Mouse (Mus musculus) hindbrain, embryonic 14.5 days (tissue): ENCODE results near the gene 4933430I17Rik. TPM values are rescaled to one million over a fixed set of nuclear protein-coding genes. Genes with fewer than 3 reads are reported as not detected.

Experiments used
- ATAC-seq: fragments of 200-750 bp; cut with Nextera tagmentation; 2 replicates; pipeline ENCODE4 v1.8.0; 2017; ENCODE audit warnings: moderate number of reproducible peaks, mild to moderate bottlenecking, moderate TSS enrichment, moderate library complexity; ENCODE audit not compliant: low FRiP score
- DNase-seq: peaks from one replicate; pipeline ENCODE4 v3.0.0-alpha.2; 2015; ENCODE audit warnings: low spot score
- H3K27ac ChIP-seq: fragments of 300-500 bp; sonication (generic); 2 replicates; pipeline ENCODE4 v1.5.1; 2014; ENCODE audit warnings: mild to moderate bottlenecking, moderate library complexity
- H3K27me3 ChIP-seq: fragments of 300-500 bp; sonication (generic); 2 replicates; pipeline ENCODE4 v1.6.1; 2014; ENCODE audit warnings: mild to moderate bottlenecking, low read length, mixed read lengths; ENCODE audit not compliant: control insufficient read depth, insufficient read depth
- H3K36me3 ChIP-seq: fragments of 300-500 bp; sonication (generic); replicated peaks from 2 replicates; pipeline ENCODE4 v1.6.1; 2014; ENCODE audit not compliant: control insufficient read depth, insufficient read depth
- H3K4me1 ChIP-seq: fragments of 300-500 bp; sonication (generic); replicated peaks from 2 replicates; pipeline ENCODE4 v1.6.1; 2014; ENCODE audit warnings: antibody characterized with exemption, low read length, mixed read lengths; ENCODE audit not compliant: control insufficient read depth, insufficient read depth
- H3K4me2 ChIP-seq: fragments of 300-500 bp; sonication (generic); replicated peaks from 2 replicates; pipeline ENCODE4 v1.6.1; 2014; ENCODE audit warnings: mild to moderate bottlenecking, moderate library complexity
- H3K4me3 ChIP-seq: fragments of 300-500 bp; sonication (generic); replicated peaks from 2 replicates; pipeline ENCODE4 v1.5.1; 2014; ENCODE audit warnings: mild to moderate bottlenecking, low read length
- H3K9ac ChIP-seq: fragments of 300-500 bp; sonication (generic); 2 replicates; pipeline ENCODE4 v1.6.1; 2014
- H3K9me3 ChIP-seq: fragments of 300-500 bp; sonication (generic); 2 replicates; pipeline ENCODE4 v1.6.1; 2016; ENCODE audit warnings: low read length; ENCODE audit not compliant: control insufficient read depth
- WGBS: fragments of 180-500 bp; shearing (Covaris S2); extraction: QIAGEN DNeasy Blood & Tissue Kit; methylation state at CpG from one replicate; pipeline ENCODE4 v1.1.7; 2014; 5-methylcytosine and 5-hydroxymethylcytosine counted together
- polyA plus RNA-seq: library from polyadenylated mRNA; unstranded; fragments of >200 nt; fragmentation: Nextera tagmentation; extraction: Ambion mirVana; gene quantifications from 2 replicates; pipeline ENCODE4 v1.2.1, GENCODE M21; 2014

Gene 4933430I17Rik
- polyA plus RNA-seq, 1 experiment from 2014 or later = 0.24 TPM

DNA sequence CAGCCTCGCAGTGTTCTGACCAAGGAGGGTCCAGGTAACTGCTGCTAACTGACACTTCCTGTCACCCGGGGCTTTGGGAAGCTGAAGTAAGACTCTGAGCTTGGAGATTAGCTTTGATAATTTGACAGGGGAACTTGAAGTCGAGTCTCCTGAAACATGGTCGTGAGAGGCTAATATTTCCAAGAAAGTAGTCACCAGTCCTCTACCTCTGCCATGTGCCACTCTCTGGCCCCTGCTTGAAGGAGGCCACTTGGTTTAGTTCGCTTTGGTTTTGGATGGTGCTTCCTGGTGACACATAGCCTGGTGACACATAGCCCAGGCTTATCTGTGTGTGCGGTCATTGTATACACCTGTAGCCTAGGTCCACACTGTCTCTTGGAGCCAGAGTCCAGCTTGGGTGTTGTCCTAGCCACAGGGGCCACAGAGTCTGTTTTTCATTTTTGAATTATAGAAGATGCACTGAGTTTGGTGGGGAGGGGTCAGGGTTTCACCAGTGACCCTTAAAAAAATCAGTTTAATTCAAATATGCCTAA, 34.7 kb downstream of the 4933430I17Rik start, which contains the start of gene Rgs3:
TSS of gene Rgs3 (plus strand) at position 51 of the 533 bp plus-strand sequence.
- Histone ChIP-seq H3K9ac (no peak within 1 kb of the TSS), H3K9me3 (no peaks in the 10 kb centered on the region), H3K4me3 (no peak within 1 kb of the TSS), H3K4me2 (no peak within 1 kb of the TSS), H3K27ac (no peak within 1 kb of the TSS), H3K4me1 (no peaks in the 10 kb centered on the region), H3K27me3 (no peaks in the 10 kb centered on the region), H3K36me3 (no peaks in the 10 kb centered on the region)
- DNase-seq (no peak), ATAC-seq (no peak)
- 73% methylated on average over 6 of the region's 6 CpGs for WGBS

DNA sequence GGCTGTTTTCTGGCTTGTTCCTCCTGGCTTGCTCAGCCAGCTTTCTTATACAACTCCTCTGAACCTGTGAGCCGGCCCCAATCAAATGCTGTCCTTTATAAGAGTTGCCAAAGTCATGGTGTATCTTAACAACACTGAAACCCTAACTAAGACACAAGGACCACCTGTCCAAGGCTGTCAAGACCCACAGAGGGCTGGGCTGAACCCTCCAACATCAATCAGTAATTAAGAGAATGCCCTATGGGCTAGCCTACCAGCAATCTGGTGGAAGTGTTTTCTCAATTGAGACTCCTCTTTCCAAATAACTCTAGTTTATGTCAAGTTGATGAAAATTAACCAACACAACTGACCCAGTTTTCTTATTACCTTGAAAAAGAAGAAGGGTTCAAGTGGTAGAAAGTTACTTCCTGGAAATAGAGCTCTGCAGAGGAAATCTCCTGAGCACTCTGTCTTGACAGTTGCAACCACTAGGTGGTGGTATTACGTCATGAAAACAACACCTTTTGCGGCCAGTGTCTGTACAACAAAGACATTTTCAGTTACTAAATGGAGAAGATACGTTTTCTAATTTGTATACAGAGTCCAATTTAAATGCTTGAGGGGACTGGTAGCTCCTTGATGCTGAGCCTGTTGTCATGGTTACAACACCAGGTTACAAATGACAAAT, 35.9 kb downstream of the 4933430I17Rik start:
- no peaks in the 10 kb centered on the region for H3K9me3 ChIP-seq
- H3K27ac ChIP-seq = no peak overlapping the region
- H3K4me2 ChIP-seq = no peak overlapping the region
- H3K4me3 ChIP-seq = no peak overlapping the region
- no peaks in the 10 kb centered on the region for H3K36me3 ChIP-seq
- DNase-seq (peak; percentile 90), ATAC-seq (peak; percentile 79)
- H3K4me1 ChIP-seq = no peaks in the 10 kb centered on the region
- no peaks in the 10 kb centered on the region for H3K27me3 ChIP-seq
- peak overlapping the region; percentile 26; the same call in 1 of the 2 replicates for H3K9ac ChIP-seq
- 25% methylated on average over 4 of the region's 4 CpGs for WGBS

DNA sequence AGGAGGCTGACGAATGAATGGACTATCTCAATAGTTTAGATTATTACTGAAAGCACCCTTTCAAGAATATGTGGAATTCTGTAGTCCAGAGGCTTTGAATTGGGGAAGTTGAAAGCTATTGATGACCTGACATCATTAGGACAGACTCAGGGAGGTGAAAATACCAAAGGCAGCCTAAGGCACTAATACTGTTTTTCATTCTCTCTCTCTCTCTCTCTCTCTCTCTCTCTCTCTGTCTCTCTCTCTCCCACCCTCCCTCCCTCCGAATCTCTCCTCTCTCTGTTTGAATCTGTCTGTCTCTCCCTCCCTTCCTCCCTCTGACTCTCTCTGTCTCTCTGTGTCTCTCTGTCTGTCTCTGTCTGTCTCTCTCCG, 36.4 kb downstream of the 4933430I17Rik start:
- Histone ChIP-seq H3K4me1 (no peaks in the 10 kb centered on the region), H3K36me3 (no peaks in the 10 kb centered on the region), H3K4me2 (no peak overlapping the region), H3K4me3 (no peak overlapping the region), H3K9ac (peak overlapping the region; percentile 26; the same call in 1 of the 2 replicates), H3K9me3 (no peaks in the 10 kb centered on the region), H3K27me3 (no peaks in the 10 kb centered on the region), H3K27ac (no peak overlapping the region)
- ATAC-seq (peak; percentile 23; the same call in 1 of the 2 replicates), DNase-seq (no peak)
- 41% methylated on average over 3 of the region's 3 CpGs for WGBS

DNA sequence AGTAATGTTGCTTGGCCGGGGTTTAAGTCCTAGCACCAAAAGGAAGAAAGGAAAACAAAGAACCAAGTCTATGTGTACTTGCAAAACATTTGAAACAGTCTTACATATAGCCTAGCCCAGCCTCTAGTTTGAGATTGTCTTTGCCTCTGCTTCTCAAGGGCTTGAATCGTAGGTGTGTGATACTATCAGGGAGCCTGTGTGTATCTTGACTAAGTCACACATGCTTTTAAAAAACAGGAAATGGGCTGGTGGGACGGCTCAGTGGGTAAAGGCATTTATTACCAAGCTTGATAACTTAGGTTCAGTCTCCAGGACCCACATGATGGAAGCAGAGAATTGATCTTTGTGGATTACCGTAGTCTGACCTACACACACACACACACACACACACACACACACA, 36.8 kb downstream of the 4933430I17Rik start:
- Histone ChIP-seq H3K9me3 (no peaks in the 10 kb centered on the region), H3K4me2 (no peak overlapping the region), H3K4me1 (no peaks in the 10 kb centered on the region), H3K27me3 (no peaks in the 10 kb centered on the region), H3K9ac (no peak overlapping the region), H3K27ac (no peak overlapping the region), H3K36me3 (no peaks in the 10 kb centered on the region), H3K4me3 (no peak overlapping the region)
- DNase-seq = no peak
- WGBS = 81% methylated on average over 4 of the region's 4 CpGs
- no peak for ATAC-seq

DNA sequence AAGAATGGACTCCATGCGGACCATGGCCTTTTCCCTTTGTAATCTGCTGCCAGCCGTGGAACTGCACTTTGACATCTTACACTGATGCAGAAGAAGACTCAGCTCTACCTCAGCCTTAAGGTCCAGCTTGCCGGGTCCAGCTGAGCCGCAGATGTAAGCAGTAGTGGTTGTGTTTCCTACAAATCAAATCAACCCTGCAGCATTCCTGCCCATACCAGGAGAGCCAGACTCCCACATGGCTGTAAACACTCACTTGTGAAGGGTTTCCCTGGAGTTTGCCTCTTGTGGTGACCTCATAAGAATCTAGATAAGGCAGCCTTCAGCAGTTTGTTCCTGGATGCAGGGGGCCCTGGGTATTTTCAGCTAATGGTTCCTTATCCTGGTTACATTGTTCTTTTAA, 41.4 kb downstream of the 4933430I17Rik start:
- H3K4me2 ChIP-seq = no peak overlapping the region
- H3K36me3 ChIP-seq = no peaks in the 10 kb centered on the region
- no peak for ATAC-seq
- H3K27ac ChIP-seq = no peak overlapping the region
- WGBS = 87% methylated on average over 4 of the region's 4 CpGs
- H3K9ac ChIP-seq = no peak overlapping the region
- no peaks in the 10 kb centered on the region for H3K27me3 ChIP-seq
- no peaks in the 10 kb centered on the region for H3K4me1 ChIP-seq
- no peak overlapping the region for H3K4me3 ChIP-seq
- DNase-seq = no peak
- no peaks in the 10 kb centered on the region for H3K9me3 ChIP-seq

DNA sequence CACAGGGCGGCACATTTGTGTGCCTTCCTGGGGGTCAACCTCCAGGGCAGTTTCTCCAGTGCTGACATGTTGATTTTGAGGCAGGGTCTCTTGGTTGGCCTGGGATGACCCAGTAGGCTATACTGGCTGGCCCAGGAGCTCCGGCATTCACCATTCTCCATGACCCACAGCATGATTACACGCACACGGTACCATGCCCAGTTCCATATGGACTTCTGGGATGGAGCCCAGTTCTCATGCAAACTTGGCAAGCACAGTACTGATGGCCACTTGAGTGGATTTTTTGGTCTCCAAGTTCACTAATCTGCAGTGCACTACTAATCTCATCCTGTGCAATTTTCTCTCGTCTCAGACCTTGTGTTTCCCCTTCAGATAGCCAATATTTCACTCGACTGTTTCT, 42.5 kb downstream of the 4933430I17Rik start:
- H3K36me3 ChIP-seq = no peaks in the 10 kb centered on the region
- ATAC-seq = no peak
- H3K27ac ChIP-seq = no peak overlapping the region
- no peak overlapping the region for H3K4me3 ChIP-seq
- no peaks in the 10 kb centered on the region for H3K4me1 ChIP-seq
- 91% methylated on average over 6 of the region's 6 CpGs for WGBS
- H3K9ac ChIP-seq = no peak overlapping the region
- DNase-seq = no peak
- no peak overlapping the region for H3K4me2 ChIP-seq
- no peaks in the 10 kb centered on the region for H3K9me3 ChIP-seq
- no peaks in the 10 kb centered on the region for H3K27me3 ChIP-seq

DNA sequence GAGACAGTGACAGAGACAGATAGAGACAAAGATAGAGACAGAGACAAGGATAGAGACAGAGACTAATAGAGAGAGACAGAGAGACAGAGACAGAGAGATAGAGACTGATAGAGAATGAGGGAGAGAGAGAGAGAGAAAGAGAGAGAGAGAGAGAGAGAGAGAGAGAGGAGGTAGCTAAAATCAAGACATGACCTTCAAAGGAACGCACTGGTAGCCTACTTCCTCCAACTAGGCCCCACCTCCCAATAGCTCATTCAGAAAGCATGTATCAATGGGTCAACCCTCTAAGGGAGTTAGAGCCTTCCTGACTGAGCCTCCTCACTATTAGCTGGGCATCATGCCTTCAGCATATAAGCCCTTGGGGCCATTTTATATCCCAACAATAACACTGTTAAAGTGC, 43.2 kb downstream of the 4933430I17Rik start:
- H3K4me3 ChIP-seq = no peak overlapping the region
- H3K36me3 ChIP-seq = no peaks in the 10 kb centered on the region
- H3K4me1 ChIP-seq = no peaks in the 10 kb centered on the region
- no peak overlapping the region for H3K4me2 ChIP-seq
- H3K27me3 ChIP-seq = no peaks in the 10 kb centered on the region
- ATAC-seq = no peak
- no peak overlapping the region for H3K9ac ChIP-seq
- no peak overlapping the region for H3K27ac ChIP-seq
- no peak for DNase-seq
- WGBS = 100% methylated on average over 1 of the region's 1 CpGs
- no peaks in the 10 kb centered on the region for H3K9me3 ChIP-seq

DNA sequence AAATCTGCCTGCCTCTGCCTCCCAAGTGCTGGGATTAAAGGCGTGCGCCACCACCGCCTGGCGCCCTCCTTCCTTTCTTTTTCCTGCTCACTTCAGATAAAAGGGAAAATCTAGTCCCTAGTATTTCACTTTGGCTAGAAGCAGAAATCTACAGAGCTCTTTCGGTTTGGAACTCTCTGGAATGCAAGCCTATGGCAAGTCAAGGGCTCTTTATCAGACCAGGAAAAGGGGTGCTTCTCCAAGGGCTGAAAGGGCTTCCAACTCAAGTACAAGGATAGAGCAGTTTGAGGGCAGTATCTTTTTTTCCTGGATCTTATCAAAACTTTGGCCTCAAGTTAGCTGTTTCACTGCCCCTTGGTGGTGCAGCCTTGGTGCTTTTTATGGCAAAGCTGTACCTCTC, 44.4 kb downstream of the 4933430I17Rik start:
- Histone ChIP-seq H3K4me3 (no peak overlapping the region), H3K9ac (no peak overlapping the region), H3K9me3 (no peaks in the 10 kb centered on the region), H3K27me3 (no peaks in the 10 kb centered on the region), H3K4me1 (no peaks in the 10 kb centered on the region), H3K4me2 (no peak overlapping the region), H3K36me3 (no peaks in the 10 kb centered on the region), H3K27ac (no peak overlapping the region)
- DNase-seq (no peak), ATAC-seq (no peak)
- WGBS = 97% methylated on average over 5 of the region's 5 CpGs

DNA sequence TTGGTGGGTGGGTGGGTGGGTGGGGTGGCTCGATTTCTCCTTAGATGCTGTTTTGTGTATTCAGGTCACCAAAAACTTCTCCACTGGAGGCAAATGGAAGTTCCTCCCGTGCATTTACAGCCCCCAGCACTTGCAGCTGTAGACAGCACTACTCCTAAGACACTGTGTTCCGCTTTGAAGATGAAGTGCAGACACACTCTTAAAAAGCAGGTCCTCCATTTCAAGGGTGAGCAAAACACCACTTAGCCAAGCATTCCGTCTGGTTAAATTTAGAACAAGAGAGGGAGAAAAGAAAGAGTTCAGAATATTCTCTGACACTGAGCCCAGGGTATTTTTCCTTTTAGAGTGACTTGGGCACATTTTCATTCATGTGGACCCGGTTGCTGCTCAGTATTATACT, 44.9 kb downstream of the 4933430I17Rik start:
- DNase-seq (no peak), ATAC-seq (no peak)
- 84% methylated on average over 5 of the region's 5 CpGs for WGBS
- H3K9me3 ChIP-seq = no peaks in the 10 kb centered on the region
- no peak overlapping the region for H3K4me3 ChIP-seq
- H3K27ac ChIP-seq = no peak overlapping the region
- H3K27me3 ChIP-seq = no peaks in the 10 kb centered on the region
- no peaks in the 10 kb centered on the region for H3K36me3 ChIP-seq
- no peak overlapping the region for H3K4me2 ChIP-seq
- H3K9ac ChIP-seq = no peak overlapping the region
- H3K4me1 ChIP-seq = no peaks in the 10 kb centered on the region
